Mouse (Mus musculus): ENCODE results near the gene Sptbn4.

Gene Sptbn4

DNA sequence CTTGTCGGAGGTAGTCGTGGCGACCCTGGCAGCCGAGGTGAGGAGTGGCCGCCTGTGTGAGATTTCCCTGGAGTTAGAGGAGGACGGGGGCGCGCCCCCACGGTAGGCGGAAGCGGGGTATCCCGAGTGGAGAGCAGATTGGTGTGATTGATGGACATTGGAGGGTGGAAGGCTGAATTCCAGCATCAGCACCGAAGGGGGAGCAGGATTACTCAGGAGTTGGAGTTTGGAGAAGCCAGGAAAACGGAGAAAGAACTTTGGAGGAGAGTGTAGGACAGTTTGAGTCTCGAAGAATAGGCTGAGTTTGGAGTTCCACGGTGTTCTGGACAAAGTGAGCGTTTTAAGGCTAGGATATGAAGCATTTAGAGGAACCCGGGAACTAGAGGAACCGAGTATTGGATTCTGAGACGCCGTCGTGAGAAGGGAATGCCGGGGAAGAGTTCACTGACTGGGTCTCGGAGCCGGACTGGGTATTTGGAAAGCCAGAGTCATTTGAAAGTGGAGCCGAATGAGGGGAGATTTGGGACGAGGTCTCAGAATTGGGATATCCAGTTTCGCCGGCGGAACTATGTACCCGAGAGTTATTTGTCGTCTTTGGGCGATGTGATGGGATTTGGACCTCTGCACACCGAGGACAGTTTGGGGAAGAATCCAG lies 26.5 kb upstream of the Sptbn4 start:
- no peak for DNase-seq

DNA sequence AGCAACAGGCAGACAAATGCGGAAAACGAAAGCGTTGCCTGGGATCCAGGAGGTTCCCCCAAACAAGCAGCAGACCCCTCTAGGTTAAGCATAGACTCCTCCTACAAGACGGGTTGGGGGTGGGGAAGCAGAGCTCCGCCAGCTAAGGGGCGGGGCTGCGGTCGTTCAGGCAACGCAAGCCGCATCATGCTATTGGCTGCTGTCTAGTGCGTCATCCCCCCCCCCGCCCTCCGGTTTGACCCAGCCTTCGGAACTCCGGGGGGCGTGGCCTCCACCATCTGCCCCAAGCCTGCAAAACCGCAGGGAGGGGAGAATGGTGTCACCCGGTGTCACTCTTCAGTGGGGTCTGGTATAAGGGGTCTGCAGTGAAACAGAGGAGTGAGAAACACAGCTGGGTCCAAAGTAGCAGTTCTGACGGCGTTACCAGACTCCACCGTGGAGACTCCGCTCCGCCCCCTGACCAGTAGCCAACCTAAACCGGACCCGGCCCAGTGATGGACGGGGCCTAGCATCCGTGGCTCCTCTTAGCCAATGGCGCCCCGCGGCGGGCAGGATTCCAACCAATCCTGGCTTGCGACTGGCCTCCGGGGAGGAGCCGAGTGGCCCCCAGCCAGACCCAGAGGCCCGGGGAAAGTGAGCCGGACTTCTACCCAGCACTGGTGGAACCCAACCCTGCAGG lies 25.8 kb upstream of the Sptbn4 start, which contains the start of gene Sertad3:
TSS of gene Sertad3 (plus strand) at position 613 of the 679 bp plus-strand sequence.
- peak; percentile 100 for DNase-seq

DNA sequence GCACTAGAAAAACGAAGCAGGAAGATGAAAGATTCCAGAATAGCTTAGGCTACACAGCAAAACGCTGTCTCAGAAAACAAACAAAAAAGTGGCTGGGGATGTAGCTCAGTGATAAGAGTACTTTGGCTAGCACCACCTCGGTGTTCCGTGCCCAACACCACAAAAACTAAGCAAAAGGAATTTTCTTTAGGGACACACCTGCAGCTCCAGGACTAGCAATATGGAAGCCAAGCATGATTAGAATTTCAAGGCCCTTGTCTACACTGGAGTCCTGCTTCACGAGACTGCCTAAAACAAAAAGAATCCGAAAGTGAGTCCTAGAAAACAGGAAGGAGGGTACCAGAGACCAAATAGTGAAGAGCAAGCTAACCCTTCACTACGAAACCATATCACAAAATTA lies 25.1 kb upstream of the Sptbn4 start:
- DNase-seq: peak in 1 of 2 experiments; percentile 22

DNA sequence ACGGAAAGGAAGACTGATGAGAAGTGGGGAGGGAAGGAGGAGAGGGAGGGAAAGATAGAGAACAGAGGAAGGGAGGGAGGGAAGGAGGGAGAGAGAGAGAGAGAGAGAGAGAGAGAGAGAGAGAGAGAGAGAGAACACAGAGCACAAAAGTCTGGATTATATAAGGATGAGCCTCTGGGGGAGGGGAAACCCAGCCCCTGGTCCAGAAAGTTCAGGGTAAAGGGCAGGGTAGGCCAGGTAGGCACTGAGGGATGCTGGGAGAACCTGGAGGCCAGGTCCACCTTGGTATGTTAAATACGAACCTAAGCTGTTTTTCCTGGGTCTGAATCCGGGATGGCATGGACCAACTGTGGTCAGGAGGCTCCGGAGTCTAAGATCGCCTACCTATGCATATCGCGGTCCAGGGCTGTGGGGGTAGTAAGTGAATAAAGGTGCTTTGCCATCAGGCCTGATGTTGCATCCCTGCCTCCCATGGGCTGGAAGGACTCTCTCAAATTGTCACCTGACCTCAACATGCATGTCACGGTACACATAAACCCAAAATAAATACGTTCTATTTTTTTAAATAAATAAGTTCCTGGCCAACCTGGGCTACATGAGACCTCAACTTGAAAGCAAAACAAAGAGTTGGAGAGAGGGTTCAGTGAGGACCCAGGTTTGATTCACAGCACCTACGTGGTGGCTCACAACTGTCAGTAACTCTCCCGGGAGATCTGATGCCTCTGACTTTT lies 24.1 kb upstream of the Sptbn4 start:
- DNase-seq: no peak

DNA sequence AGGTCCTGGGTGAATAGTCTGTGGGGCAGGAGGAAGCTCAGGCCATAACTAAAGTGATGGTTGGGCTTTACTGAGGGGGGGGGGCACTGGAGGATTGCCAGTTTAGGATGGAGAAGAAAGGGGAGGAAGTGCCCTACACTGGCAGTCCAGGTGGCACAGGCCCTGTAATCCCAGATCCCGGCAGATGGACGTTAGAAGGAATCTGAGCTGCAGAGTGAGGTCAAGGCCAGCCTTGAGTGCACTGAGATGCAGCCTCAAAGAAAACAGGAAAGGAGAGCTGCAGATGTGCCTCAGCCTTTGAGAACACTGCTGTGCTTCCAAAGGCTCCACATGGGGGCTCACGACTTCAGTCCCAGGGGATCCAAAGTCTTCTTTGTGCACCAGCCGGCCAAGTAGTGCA lies 20.2 kb upstream of the Sptbn4 start:
- peak; percentile 25 to 52 for DNase-seq

DNA sequence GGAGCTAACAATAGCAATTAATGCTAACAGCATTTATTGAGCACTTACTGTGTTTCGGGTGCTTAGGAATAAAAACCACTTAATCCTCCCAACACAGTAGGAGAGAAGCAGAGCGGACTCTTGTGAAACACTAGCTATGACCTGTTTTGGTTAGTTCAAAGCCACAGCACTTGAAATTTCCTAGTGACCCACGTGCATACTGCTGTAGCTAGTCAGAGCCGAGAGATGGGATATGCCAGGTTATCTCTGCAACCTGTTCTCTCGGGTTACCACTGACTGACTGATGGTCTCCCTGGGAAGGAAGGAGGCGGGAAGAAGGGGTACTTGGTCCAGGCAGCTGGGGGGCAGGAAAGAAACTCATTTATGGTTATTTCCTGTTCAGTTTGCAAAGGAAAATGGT lies 13.0 kb upstream of the Sptbn4 start:
- DNase-seq: no peak

DNA sequence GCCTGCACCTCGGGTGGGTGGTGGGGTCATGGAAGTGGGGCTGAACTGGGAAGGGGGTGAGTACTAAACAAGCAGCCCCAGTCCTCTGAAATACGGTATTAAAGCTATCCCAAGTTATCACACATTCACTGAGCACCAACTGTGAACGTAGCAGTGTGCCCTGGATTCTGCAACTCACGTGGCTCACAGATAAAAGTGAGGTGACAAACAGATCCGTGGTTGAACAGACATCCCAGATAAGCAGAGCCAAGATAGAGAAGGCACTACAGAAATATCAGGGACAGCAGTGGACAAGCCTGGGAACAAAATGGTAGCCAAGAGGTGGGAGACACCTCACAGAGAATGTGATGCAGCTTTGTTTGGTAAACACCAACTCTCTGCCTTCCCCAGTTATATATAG lies 12.2 kb upstream of the Sptbn4 start:
- DNase-seq: no peak

DNA sequence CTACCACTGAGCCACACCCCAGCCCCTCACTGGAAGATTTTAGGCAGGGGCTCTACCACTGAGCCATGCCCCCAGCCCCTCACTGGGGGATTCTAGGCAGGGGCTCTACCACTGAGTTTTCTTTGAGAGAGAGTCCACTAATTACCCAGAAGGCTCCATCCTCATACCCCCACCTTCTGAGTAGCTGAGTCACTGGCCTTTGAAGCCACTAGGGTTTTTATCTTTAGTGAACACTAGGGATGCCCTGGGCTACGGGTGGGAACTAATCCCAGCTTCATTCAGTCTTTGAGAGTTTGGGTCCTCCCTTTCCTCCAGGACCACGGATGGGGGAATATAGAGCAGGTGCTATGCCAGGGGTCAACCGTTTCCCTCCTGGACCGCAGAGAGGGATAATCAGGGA lies 11.1 kb upstream of the Sptbn4 start:
- DNase-seq: no peak

DNA sequence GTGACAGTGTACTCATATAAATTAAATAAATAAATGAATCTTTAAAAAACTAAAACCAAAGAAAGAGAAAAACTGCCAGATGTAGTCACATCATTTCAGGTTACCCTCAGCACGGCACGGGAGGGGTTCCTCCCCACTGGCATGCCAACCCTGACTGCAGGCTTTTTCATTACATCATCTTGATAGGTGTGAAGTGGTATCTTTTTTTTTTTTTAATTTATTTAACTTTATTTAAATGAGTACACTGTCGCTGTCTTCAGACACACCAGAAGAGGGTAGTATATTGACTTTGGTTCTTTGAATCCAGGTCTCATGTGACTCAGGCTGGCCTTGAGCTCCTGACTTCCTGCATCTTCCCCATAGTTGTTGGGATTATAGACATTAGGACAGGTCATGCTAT lies 7.8 kb upstream of the Sptbn4 start:
- DNase-seq: no peak

DNA sequence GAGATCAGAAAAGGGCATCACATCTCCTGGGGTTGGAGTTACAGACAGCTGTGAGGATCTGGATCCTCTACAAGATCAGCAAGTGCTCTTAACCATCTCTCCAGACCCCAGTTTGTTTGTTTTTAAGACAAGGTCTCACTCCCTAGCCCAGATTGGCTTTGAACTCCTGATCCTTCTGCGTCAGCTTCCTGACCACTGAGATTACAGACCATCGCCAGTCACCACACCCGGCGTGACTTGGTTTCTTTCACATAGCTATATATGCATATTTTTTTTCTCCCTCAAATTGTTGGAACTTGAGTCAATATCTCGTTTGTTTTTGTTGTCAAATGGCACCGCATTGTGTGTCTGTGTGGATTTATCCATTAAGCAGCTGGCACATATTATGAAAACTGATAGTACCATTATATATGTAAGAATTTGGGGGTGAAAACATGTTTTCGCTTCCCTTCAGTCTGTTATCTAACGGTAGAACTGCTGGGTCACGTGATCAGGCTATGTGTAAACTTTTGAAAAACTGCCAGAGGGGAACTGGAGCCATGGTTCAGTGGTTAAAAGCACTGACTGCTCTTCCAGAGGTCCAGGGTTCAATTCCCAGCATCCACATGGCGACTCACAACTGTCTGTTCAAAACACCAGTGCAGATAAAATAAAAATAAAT lies 7.1 kb upstream of the Sptbn4 start:
- DNase-seq: no peak

DNA sequence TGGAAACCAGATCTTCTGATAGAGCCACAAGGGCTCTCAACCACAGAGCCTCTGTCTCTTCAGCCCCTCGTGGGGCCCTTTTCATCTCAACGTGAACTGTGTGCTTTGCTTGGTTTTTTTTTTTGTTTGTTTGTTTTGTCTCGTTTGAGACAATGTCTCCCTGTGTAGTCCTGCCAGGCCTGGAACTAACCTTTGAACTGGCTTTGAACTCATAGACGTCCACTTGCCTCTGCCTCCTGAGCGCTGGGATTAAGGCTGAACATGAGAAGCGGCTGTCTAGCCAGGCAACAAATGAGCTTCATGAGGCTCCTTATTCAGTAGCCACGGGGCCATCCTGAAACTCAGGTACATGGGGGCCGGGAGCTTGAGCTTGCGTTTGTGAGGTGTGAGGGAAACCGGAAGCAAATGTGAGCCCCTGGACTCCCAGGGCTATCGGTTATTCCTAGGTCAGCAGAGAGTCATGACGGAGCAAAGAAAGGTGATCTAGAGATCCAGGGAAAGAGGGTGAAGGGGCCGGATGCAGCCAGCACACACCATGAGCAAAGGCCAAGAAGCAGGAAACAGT lies 4.8 kb upstream of the Sptbn4 start:
- DNase-seq: no peak

DNA sequence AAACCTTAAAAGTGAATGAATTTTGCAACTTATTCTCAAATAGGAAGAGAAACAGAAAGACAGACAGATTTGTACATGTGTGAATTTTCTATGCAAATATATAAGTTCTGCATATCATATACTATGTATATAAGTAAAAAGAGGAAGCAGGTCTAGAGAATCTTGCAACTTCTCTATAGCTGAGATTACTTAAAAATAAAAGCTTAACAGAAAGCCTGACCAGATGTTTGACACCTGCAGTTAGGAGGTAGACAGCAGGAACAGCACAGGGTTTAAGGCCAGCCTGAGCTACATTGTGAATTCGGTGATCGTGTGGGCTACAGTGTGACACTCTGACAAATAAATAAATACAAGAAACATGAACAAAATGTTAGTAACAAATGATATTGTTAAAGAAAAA lies 3.9 kb upstream of the Sptbn4 start:
- no peak for DNase-seq

DNA sequence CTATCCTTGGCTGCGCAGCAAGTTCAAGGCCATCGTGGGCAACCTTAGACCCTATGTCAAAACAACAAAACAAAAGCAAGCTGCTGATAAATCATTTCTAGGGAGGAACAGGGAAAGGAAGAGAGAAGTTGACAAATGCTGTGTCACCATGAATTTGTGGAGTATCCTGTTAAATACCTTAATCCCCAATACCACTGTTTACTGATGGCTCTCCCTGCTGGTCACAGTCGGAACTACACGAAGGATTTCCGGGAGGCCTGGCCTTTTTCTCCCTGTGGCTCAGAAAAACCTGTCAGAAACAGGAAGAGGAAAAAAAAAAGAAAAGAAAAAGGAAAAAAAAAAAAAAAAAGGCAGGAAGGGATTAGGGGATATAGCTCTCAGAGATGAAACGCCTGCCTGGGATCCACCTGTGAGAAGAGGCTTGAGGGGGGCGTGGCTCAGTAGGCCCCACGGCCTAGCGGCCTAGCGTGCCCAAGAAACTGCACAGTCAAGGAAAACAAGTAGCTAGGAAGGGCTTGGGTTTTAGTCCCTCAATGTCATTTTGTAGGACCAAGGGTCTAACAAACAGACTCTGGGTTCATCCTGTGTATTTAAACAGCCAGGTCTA lies 1.9 kb upstream of the Sptbn4 start:
- DNase-seq: peak; percentile 80 to 87

DNA sequence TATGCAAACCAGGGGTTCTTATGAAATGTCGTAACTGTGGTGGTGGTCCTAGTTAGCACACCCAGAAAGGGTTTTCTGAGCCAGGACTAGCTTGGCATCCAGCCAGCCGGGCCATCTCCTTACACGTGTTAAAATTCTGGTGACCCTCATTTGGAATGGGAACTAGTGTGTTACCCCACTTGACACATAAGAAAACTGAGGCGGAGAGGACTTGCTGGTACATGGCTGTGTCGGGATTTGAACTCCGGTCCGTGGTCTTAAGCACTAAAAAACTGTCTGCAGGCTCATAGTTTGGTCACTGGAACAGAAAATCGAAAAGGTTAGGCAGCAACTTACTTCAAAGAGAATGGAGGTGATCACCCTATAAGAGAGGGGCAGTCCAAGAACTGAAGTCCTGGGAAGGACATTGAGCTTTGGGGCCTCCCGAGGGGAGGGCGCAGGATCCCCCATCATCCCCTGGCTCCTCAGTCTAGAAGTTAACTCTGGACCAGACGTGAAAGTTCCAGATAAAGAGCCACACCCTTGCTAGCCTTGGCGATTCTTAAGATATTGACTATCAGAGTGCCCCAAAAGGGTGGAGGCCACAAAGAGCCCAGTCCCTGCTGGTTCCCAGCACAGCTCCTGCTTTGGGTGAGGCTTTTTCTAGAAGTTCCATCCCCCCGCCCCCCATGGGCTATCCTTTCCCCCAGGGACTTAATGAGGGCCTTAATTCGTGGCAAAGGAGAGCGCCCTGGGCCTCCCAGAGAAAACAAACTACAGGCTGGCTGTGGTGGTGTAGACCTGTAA lies 1.1 kb upstream of the Sptbn4 start:
- DNase-seq: peak in 1 of 2 experiments; percentile 65

DNA sequence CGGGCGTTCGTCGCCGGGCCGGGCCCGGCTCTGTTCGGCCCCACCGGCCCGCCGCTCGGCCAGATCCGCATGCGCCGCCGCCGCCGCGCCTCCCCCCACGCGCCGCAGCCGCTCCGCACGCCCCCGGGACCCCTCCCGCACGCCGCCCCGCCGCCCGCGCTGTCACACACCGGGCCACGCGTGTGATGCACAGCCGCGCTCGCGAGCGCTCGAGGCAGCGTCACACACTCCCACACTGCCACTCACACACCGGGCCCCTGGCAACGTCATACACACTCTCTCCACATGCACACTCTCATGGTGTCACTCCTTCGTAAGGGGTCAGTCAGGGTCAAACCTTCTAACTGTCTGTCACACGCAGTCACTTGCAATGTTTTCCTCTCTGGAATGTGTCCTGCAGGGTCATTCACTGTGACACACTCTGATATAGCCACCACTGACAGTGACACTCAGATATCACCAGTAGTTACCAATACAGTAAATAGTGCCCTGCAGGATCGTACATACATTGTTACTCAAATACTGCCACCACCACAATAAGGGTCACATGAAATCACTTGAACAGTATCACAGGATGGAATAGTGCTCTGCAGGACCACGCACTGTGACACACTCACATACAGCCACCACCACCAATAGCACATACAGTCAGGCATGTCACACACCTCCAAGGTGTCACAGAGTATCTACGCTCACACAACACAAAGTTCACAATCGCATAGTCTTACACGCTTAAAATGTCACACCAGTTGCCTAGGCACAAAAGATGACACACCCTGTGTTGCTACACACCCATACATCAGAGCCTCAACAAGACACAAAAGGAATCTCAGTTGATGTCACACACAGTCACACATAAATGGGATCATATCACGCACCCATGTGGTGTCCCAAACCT lies 716 bp downstream of the Sptbn4 start:
- DNase-seq: peak; percentile 72 to 82

DNA sequence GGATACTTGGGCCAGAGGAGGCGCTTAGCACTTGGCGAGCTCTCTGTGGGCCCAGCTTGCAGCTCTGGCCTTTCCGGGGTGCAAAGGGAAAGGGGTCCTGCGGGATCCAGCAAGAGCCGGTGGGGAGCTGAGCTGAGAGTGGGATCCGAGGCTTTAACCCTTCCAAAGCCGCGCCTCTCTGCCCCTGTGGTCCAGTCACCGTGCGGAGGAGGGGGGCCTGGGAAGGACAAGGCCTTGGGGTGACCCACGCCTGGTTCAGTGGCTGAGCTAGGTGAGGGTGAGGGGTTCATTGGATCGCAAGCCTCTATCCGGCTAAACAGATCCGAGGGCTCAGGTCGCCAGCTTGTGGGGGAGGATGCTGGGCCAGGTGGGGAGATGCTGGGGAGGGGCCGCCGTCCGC lies 1.4 kb downstream of the Sptbn4 start:
- peak in 1 of 2 experiments; percentile 49 for DNase-seq

DNA sequence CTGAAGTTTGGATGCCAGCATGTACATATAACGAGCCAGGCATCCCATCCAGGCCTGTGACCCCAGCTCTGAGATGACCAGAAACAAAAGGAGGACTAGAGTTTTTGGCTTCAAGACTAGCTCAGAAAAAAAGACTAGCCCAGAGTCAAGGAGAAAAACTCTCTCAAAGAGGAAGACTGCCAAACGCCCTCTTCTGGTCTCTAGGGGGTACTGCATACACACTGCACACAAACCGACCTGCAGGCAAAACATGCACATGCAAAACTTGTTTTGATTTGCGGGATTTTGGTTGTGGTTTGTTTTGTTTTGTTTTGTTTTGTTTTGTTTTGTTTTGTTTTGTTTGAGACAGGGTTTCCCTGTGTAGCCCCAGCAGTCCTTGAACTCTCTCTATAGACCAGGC lies 7.5 kb downstream of the Sptbn4 start:
- DNase-seq: no peak

DNA sequence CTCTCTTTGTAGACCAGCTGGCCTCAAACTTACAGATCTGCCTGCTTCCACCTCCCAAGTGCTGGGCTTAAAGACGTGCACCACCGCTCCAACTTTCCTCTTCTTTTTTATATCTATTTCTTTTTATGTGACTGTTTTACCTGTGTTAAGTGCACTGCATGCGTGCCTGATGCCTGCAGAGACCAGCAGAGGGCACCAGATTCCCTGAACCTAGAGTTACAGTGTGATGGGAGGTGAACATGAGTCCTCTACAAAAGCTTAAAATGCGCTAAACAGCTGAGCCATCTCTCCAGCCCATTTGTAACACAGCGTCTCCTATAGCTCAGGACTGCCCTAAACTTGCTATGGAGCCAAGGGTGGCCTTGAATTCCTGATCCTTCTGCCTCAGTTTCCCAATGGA lies 9.9 kb downstream of the Sptbn4 start:
- peak in 1 of 2 experiments; percentile 58 for DNase-seq

DNA sequence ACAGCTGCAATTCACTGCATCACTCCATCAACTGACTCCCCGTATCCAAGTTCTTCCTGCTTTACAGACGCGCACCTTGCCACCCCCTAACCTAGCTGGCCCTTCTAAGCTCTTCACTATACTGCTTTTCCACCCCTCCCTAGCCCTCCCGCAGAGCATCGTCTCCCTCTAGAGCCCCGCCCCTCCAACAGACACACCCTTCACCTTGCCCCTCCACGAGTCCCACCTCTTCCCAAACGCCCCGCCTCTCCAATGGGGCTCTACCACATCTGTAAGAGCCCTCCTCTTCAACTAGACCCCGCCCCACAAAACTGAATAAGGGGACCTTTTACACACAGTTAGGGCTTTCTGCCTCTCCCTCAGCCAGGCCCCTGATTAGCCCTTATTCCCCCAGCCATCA lies 13.7 kb downstream of the Sptbn4 start:
- DNase-seq: no peak

DNA sequence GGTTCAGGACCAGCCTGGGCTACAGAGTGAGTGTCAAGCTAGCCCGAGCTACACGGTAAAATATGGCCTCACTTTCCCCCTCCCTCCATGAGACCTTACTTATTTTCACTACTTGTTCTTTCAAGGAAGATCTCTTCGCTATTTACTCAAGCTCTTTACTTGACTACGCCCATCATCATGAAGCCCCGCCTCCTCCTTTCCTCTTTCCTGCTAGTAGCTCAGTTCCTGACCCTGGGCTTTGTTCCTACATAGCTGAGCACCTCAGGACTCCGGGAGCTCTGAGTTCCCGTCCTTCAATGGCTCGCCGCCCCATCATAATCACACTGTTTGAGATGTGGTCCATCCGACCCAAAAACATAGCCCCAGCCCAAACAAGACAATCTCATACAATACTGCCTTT lies 14.1 kb downstream of the Sptbn4 start:
- no peak for DNase-seq

DNA sequence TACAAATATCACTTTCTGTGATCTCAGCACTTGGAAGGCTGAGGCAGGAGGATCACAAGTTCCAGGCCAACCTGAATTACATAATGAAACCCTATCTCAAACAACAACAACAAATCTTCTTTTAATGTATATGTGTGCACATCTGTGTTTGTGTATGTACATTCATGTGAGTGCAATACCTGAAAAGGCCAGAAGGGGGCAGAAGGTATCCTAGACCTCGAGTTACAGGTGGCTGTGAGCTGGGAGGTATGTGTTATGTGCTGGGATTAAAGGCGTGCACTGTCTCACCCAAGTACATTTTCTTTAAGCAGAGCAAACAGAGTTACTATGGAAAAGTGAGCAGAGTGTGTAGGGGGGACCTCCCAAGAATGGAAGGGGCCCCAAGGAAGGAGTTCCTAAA lies 18.4 kb downstream of the Sptbn4 start:
- DNase-seq: no peak

Measured in cerebellum, postnatal 25 days (tissue).